Mouse (Mus musculus): Measurements from ENCODE around the gene Git1.

The Git1 gene

DNA sequence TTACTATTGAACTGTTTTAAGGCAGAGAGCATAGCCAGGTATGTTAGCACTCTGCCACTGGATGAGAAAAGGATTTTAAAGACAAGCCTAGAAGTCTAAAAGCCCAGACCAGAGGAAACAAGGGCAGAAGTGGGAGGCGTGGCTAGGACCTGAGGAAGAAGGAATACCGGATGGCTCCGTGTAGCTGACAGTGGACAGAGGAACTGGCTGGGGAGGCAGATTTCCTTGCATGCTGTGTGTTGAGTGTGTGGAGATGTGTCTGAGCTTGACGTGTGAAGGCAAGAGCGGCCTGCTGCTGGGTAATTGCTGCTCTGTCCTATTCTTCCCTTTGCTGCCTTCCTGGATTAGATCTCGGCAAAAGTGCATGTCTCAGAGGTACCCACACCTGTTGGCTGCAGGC is 9.1 kb downstream of the Git1 start:
- DNase-seq: no peak

GRCm38 (mm10) chr11:77503511-77503910 is 10.1 kb downstream of the Git1 start:
- peak in 1 of 2 experiments; percentile 56 for DNase-seq

- DNase-seq: no peak
Observed at GRCm38 (mm10) chr11:77504377-77504776, 11.0 kb downstream of the Git1 start.

DNA sequence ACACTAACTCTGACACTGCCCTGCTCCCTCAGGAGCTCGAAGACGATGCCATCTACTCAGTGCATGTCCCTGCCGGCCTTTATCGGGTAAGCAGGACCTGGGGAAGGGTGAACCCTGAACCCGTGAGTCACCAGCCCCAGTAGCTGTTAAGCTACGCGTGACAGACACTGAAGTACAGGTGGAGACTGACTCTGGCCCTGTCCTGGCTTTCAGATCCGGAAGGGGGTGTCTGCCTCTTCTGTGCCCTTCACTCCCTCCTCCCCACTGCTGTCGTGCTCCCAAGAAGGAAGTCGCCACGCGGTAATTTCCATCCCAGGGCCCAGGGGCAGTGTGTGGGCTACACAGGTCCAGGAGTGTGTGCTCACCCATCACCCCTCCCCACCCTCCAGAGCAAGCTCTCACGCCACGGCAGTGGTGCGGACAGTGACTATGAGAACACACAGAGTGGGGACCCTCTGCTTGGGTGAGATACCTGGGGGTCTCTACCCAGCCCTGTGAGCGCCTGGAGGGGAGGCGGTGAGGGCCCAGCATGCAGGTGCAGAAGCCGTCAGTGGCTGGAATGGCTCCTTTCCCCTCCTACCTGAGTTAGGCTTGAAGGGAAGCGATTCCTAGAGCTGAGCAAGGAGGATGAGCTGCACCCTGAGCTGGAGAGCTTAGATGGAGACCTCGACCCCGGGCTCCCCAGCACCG is 12.1 kb downstream of the Git1 start:
- no peak for DNase-seq

DNA sequence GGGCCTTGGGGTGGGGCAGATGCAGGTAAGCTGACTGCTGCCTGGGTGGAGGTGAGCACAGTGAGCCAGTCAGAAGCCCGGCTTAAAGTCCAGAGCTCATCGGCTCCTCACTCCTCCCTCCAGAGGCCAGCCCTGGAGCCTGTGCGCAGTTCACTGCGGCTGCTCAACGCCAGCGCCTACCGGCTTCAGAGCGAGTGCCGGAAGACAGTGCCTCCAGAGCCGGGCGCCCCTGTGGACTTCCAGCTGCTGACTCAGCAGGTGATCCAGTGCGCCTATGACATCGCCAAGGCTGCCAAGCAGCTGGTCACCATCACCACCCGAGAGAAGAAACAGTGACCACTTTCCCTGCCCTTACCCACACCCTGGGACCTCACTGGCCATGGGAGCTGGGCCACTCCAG is 12.9 kb downstream of the Git1 start:
- no peak for DNase-seq

GRCm38 (mm10) chr11:77506941-77507340 is 13.6 kb downstream of the Git1 start:
- no peak for DNase-seq

DNA sequence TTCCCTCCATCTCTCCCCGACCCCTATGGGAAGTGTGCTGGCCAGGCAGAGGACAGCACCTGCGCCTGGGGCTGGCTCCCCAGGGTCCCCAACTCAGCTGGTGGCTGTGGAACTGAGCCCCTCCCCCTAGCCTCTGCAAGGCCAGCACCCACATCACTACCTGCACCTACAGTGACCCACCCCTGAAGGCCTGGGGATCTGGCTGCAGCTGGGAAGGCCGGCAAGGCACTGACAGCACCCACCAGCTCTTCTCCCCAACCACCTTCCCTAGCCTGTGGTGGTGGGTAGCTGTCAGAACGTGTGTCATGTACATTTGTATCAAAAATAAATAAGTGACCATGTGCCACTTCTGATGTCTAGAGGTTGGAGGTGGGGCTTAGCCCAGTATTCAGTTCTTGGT is 14.1 kb downstream of the Git1 start:
- DNase-seq: no peak

DNA sequence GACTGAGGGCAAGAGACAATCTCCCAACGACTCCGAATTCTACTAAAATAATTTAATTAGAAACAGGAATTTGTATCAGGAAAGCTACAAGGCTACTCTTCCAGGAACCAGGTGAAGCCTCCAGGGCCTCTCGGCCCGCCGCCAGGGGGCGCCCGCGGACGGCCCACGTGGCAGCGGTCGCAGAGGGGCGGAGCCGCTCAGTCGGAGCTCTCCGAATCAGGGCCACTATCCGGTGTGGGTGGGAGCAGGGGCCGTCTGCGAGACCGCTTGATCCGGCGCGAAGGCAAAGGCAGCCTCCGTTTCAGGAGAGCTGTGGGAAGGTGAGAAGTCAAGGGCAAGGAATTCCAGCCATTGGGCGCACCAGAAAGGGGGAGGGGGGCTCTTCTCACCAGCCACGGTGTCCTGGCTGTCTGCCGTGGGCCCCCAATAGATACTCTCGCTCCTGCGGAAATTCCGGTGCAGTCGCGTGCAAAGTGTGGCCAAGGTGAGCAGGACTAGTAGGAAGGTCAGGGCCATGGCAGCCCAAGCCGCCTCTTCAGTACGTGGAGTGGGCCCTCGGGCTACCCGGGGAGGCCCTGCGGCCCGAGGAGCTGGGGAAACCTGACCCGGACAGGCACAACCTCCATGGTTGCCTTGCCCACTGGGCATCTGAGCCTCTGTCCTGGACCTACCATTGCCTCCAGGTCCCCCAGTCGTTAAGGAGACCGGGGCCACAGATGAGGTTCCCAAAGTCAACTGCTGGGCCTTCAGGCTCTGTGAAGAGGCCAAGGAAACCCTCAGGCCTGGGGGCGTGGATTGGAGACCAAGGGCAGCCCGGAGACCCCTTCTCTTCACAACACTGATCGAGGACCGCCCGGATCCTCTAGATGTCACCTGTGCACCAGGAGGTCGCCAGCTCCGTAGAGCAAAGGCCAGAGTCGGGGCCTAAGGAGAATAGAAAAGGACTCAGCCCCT is 15.0 kb downstream of the Git1 start:
- DNase-seq: peak; percentile 82 to 88

- no peak for DNase-seq
Observed at GRCm38 (mm10) chr11:77511336-77511735, 18.0 kb downstream of the Git1 start.

- peak; percentile 86 to 87 for DNase-seq
Observed at GRCm38 (mm10) chr11:77512891-77513810, 19.8 kb downstream of the Git1 start.

DNA sequence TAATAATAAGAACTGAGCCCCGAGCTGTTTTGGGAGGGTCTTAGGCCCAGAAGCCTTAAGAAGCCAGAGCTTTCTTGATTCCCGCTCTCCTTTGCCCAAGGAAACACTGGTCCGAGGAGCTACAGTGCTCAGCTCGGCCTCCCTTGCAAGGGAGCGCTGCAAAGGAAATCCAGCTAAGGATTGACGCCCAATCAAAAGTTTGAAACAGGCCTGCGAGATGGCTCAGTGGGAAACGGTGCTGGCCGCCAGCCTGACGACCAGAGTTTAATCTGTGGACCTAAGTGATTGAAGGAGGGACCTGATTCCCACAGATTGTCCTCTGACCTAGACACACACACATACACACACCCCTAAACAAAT is 20.4 kb downstream of the Git1 start:
- DNase-seq: no peak

GRCm38 (mm10) chr11:77514281-77514831 is 21.0 kb downstream of the Git1 start:
- no peak for DNase-seq

GRCm38 (mm10) chr11:77514832-77515636 is 21.7 kb downstream of the Git1 start, which contains the start of gene Abhd15:
Gene Abhd15 (plus strand): TSS chr11:77515121.
- peak; percentile 88 to 91 for DNase-seq

GRCm38 (mm10) chr11:77515637-77516552 is 22.5 kb downstream of the Git1 start, which contains the start of gene Trp53i13:
Gene Trp53i13 (minus strand): TSS chr11:77515980.
- no peak for DNase-seq

DNA sequence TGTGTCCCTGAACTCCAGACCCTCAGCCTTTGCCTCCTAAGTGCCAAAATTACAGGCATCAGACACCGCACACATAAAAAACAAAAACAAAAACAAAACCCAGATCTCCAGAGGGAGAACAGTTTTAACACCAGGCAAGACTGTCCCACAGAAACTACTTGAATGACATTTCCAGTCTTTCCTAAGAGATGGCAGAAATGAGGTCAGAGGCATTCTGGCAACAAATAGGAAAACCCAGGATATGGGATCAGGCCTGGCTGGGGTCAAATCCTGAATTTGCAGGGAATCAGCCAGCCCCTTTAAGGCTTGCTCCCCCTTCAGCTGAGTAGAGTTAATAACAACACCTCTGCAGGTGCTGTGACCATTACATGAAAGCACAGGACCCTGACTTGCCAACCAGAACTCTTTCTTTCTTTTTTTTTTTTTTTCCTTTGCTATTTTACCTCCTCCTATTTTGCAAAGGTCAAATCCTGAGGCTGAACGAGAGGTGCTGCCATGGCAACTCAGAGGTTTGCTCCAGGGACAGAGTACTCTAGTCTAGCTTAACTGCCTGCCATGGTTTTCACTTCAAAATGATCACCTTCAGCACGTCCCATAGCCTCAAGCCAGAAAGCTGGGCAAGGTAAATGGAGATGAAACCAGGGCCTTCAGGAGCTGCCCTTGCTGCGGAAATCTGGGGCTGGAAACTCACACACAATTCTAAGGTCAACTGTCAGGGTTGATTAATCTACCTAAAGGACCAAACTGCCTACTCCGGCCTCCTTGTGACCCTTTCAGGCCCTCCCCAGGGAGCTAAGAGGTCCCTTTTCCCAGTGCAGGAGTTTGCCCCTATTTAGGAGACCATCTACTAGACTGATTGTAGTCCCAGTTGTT is 23.4 kb downstream of the Git1 start:
- DNase-seq: no peak

DNA sequence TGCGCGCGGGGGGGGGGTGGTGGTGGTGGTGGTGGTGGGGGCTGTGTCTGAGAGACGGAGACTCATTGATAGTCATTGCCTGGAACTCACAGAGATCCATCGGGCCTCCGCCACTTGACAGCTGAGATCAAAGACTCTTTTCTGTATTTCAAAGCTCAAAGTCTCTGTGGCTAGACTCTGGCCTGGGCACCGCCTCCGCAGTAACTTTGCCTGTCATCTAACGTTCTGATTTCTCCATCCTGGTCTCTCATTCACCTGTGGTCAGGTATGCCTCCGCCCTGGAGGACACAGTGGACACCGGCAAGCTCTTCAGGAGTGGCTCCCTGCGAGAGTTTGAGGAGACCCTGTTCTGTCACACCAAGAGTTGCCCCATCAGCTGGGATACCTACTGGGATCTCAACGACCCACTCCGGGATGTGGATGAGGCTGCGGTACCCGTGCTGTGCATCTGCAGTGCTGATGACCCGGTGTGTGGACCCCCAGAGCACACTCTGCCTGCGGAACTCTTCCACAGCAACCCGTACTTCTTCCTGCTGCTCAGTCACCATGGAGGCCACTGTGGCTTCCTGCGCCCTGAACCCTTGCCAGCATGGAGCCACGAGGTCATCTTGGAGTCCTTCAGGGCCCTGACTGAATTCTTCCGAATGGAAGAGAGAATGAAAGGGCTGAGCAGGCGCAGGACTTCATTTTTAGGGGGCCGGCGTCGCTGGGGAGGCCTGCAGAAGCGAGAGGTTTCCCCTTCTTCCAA is 24.9 kb downstream of the Git1 start:
- DNase-seq: no peak

GRCm38 (mm10) chr11:77519043-77519442 is 25.7 kb downstream of the Git1 start, which contains the start of gene Gm10392:
Gene Gm10392 (minus strand): TSS chr11:77519198.
- peak; percentile 65 to 73 for DNase-seq
